In genomic region chr13:54883748-54884708, GRCm38 (mm10) we compare ENCODE assay signal across 13 mouse cellular contexts.
DNase-seq lines count a peak whose midpoint lies in the region; ATAC-seq lines count a peak whose summit lies in the region.
"Had no signal": no experiment of that assay in that cellular context is flagged by ENCODE, and none has a peak within 500 bp of the region (broad histone marks: within the 10 kb centered on the region; RNA-seq: fewer than 3 reads in every experiment).

No protein-coding gene starts in this region.

- no peak for DNase-seq in midbrain, embryonic 10.5 days (ENCODE audit: low spot score)
- no peak for DNase-seq in midbrain, embryonic 11.5 days (ENCODE audit: low spot score, missing footprints)
- DNase-seq in forebrain, embryonic 11.5 days (ENCODE audit: low spot score) = no peak
- DNase-seq in heart, postnatal 14 days = no peak
- DNase-seq in adrenal gland, postnatal 36 days = no peak
- DNase-seq in frontal cortex, postnatal 10 days (ENCODE audit: low spot score in 2 of 2) = no peak
- DNase-seq: heart, postnatal 10 days; kidney, postnatal 25 days; liver, postnatal 0 days; thymus, postnatal 4 days had no signal

- intact Hi-C loops in heart, postnatal 14 days (cut with DNase I) = no loop called here

- H3K27me3 ChIP-seq in midbrain, embryonic 10.5 days (ENCODE audit: low read depth, poor library complexity, severe bottlenecking) = peaks cover 52% of the 10 kb centered on the region
- no peaks in the 10 kb centered on the region for H3K27me3 ChIP-seq in midbrain, embryonic 11.5 days (ENCODE audit: control insufficient read depth, insufficient read depth, low read length)
- H3K27me3 ChIP-seq in forebrain, embryonic 11.5 days (ENCODE audit: control insufficient read depth, insufficient read depth, low read length) = no peaks in the 10 kb centered on the region
- H3K27me3 ChIP-seq in hindbrain, embryonic 16.5 days (replicated peaks; ENCODE audit: control insufficient read depth, insufficient read depth, low read length) = no peaks in the 10 kb centered on the region
- H3K27me3 ChIP-seq in neural tube, embryonic 14.5 days (ENCODE audit: control insufficient read depth, insufficient read depth, low read length) = no peaks in the 10 kb centered on the region

- H3K9ac ChIP-seq in midbrain, embryonic 11.5 days (ENCODE audit: low read length) = no peak overlapping the region
- H3K9ac ChIP-seq in forebrain, embryonic 11.5 days (ENCODE audit: low read length) = no peak overlapping the region
- peak overlapping the region; percentile 27 for H3K9ac ChIP-seq in hindbrain, embryonic 16.5 days (ENCODE audit: low read depth, low read length)
- H3K9ac ChIP-seq in neural tube, embryonic 14.5 days (replicated peaks; ENCODE audit: low read depth, low read length) = no peak overlapping the region; the same call in 1 of the 2 replicates
- H3K9ac ChIP-seq: liver, postnatal 0 days had no signal

- H3K4me1 ChIP-seq in midbrain, embryonic 10.5 days = peaks cover 45% of the 10 kb centered on the region
- peaks cover 14% of the 10 kb centered on the region for H3K4me1 ChIP-seq in midbrain, embryonic 11.5 days (ENCODE audit: control insufficient read depth, insufficient read depth, low read length)
- peaks cover 18% of the 10 kb centered on the region; the same call in 1 of the 2 replicates for H3K4me1 ChIP-seq in forebrain, embryonic 11.5 days (replicated peaks; ENCODE audit: control insufficient read depth, insufficient read depth, low read length)
- peaks cover 37% of the 10 kb centered on the region for H3K4me1 ChIP-seq in hindbrain, embryonic 16.5 days (ENCODE audit: control insufficient read depth, insufficient read depth, low read depth, low read length)
- H3K4me1 ChIP-seq in neural tube, embryonic 14.5 days (ENCODE audit: control insufficient read depth, insufficient read depth, low read length) = peaks cover 18% of the 10 kb centered on the region

- no peak overlapping the region for H3K4me3 ChIP-seq in midbrain, embryonic 10.5 days
- H3K4me3 ChIP-seq in midbrain, embryonic 11.5 days (ENCODE audit: low read depth, low read length) = no peak overlapping the region
- H3K4me3 ChIP-seq in forebrain, embryonic 11.5 days (ENCODE audit: low read depth, low read length) = no peak overlapping the region
- no peak overlapping the region for H3K4me3 ChIP-seq in hindbrain, embryonic 16.5 days (ENCODE audit: low read length)
- no peak overlapping the region for H3K4me3 ChIP-seq in neural tube, embryonic 14.5 days (ENCODE audit: low read depth, low read length)

- WGBS in midbrain, embryonic 10.5 days = 73% methylated on average over 17 of the region's 17 CpGs
- WGBS in midbrain, embryonic 11.5 days = 65% methylated on average over 17 of the region's 17 CpGs
- 55% methylated on average over 17 of the region's 17 CpGs for WGBS in forebrain, embryonic 11.5 days
- 36% methylated on average over 17 of the region's 17 CpGs for WGBS in hindbrain, embryonic 16.5 days
- WGBS in neural tube, embryonic 14.5 days = 41% methylated on average over 17 of the region's 17 CpGs

- H3K36me3 ChIP-seq in midbrain, embryonic 10.5 days = no peaks in the 10 kb centered on the region
- no peaks in the 10 kb centered on the region for H3K36me3 ChIP-seq in midbrain, embryonic 11.5 days (ENCODE audit: control insufficient read depth, insufficient read depth, low read length)
- no peaks in the 10 kb centered on the region for H3K36me3 ChIP-seq in forebrain, embryonic 11.5 days (ENCODE audit: control insufficient read depth, insufficient read depth, low read length)
- H3K36me3 ChIP-seq in hindbrain, embryonic 16.5 days (ENCODE audit: control insufficient read depth, insufficient read depth, low read length) = no peaks in the 10 kb centered on the region
- H3K36me3 ChIP-seq in neural tube, embryonic 14.5 days (ENCODE audit: control insufficient read depth, insufficient read depth, low read length) = no peaks in the 10 kb centered on the region

- no peaks in the 10 kb centered on the region for H3K9me3 ChIP-seq in midbrain, embryonic 10.5 days (replicated peaks)
- H3K9me3 ChIP-seq in midbrain, embryonic 11.5 days (ENCODE audit: control insufficient read depth, low read length) = no peaks in the 10 kb centered on the region
- no peaks in the 10 kb centered on the region for H3K9me3 ChIP-seq in forebrain, embryonic 11.5 days (ENCODE audit: control insufficient read depth, low read length)
- no peaks in the 10 kb centered on the region for H3K9me3 ChIP-seq in hindbrain, embryonic 16.5 days (ENCODE audit: control insufficient read depth, low read length)
- H3K9me3 ChIP-seq in neural tube, embryonic 14.5 days (ENCODE audit: control insufficient read depth, low read length) = no peaks in the 10 kb centered on the region

- no peak overlapping the region for H3K4me2 ChIP-seq in midbrain, embryonic 11.5 days
- no peak overlapping the region for H3K4me2 ChIP-seq in forebrain, embryonic 11.5 days (ENCODE audit: low read depth, low read length, severe bottlenecking)
- no peak overlapping the region for H3K4me2 ChIP-seq in hindbrain, embryonic 16.5 days (ENCODE audit: low read length)
- H3K4me2 ChIP-seq in neural tube, embryonic 14.5 days (ENCODE audit: low read depth, low read length) = no peak overlapping the region

- H3K27ac ChIP-seq in midbrain, embryonic 10.5 days (replicated peaks) = peak overlapping the region; percentile 55
- no peak overlapping the region; the same call in 1 of the 2 replicates for H3K27ac ChIP-seq in midbrain, embryonic 11.5 days (ENCODE audit: low read depth, low read length)
- H3K27ac ChIP-seq in forebrain, embryonic 11.5 days (ENCODE audit: low read depth, low read length) = peak overlapping the region; percentile 46; the same call in 1 of the 2 replicates
- peak overlapping the region; percentile 44 for H3K27ac ChIP-seq in hindbrain, embryonic 16.5 days (ENCODE audit: low read depth, low read length)
- H3K27ac ChIP-seq in neural tube, embryonic 14.5 days (ENCODE audit: low read depth, low read length) = peak overlapping the region; percentile 2; the same call in 1 of the 2 replicates

- no peak for ATAC-seq in midbrain, embryonic 11.5 days (ENCODE audit: low FRiP score)
- ATAC-seq in forebrain, embryonic 11.5 days (replicated peaks; ENCODE audit: low FRiP score) = peak; percentile 55; the same call in 1 of the 2 replicates
- ATAC-seq in hindbrain, embryonic 16.5 days = peak; percentile 40; the same call in 1 of the 2 replicates
- ATAC-seq in neural tube, embryonic 14.5 days (ENCODE audit: low read depth) = peak; percentile 33
- ATAC-seq: CD4-positive, CD25-positive, alpha-beta regulatory T cell, adult 4 months; liver, postnatal 0 days had no signal
